Mouse (Mus musculus) thymus, adult 2 months (tissue): ENCODE data around the gene Pla2g5. TPM values are rescaled to one million over a fixed set of nuclear protein-coding genes. Genes with fewer than 3 reads are reported as not detected.
"Not testable (repeated sequence)": the region's sequence is repeated elsewhere in the genome, so short reads cannot be mapped to it uniquely, and the experiment has no call there.

Experiments used
- DNase-seq: peaks from one replicate; pipeline ENCODE4 v3.0.0; 2021
- H3K27ac ChIP-seq: fragments of 200-500 bp; 2 replicates; pipeline ENCODE4 v1.5.1; 2012; ENCODE audit warnings: low read length, control low read depth; ENCODE audit not compliant: control insufficient read depth, insufficient read depth
- H3K27me3 ChIP-seq: fragments of 200-500 bp; 2 replicates; pipeline ENCODE4 v1.6.1; 2012; ENCODE audit warnings: mild to moderate bottlenecking, low read length, moderate library complexity, mixed read lengths; ENCODE audit not compliant: control insufficient read depth, insufficient read depth
- H3K36me3 ChIP-seq: fragments of 200-500 bp; 2 replicates; pipeline ENCODE4 v1.6.1; 2012; ENCODE audit warnings: mild to moderate bottlenecking, low read length, moderate library complexity; ENCODE audit not compliant: control insufficient read depth, insufficient read depth
- H3K4me1 ChIP-seq: fragments of 200-500 bp; replicated peaks from 2 replicates; pipeline ENCODE4 v1.6.1; 2012; ENCODE audit warnings: low read length; ENCODE audit not compliant: control insufficient read depth, insufficient read depth
- H3K4me3 ChIP-seq: fragments of 200-500 bp; 2 replicates; pipeline ENCODE4 v1.5.1; 2012; ENCODE audit warnings: mild to moderate bottlenecking, low read length, control low read depth, moderate library complexity; ENCODE audit not compliant: control insufficient read depth, insufficient read depth
- CTCF ChIP-seq: fragments of 200-500 bp; IDR thresholded peaks from 2 replicates; pipeline ENCODE4 v1.5.1; 2012; ENCODE audit warnings: mild to moderate bottlenecking, control low read depth, low read length, moderate library complexity, borderline replicate concordance; ENCODE audit not compliant: control insufficient read depth, poor library complexity, insufficient read depth; ENCODE audit errors: extremely low read depth
- POLR2A ChIP-seq: fragments of 200-500 bp; IDR thresholded peaks from 2 replicates; pipeline ENCODE4 v1.6.1; 2012; ENCODE audit warnings: mild to moderate bottlenecking, low read length, control low read depth, moderate library complexity; ENCODE audit not compliant: control insufficient read depth, poor library complexity, insufficient read depth; ENCODE audit errors: extremely low read depth
- WGBS: fragments of 180-500 bp; shearing (Covaris S2); methylation state at CpG from one replicate; pipeline ENCODE4 v1.1.7; 2018; 5-methylcytosine and 5-hydroxymethylcytosine counted together
- polyA plus RNA-seq: library from polyadenylated mRNA; depleted of rRNA; stranded (reverse); fragments of >200 nt; gene quantifications from 2 replicates; pipeline ENCODE4 v1.2.3, GENCODE M21; 2012

Pla2g5 gene
- polyA plus RNA-seq, 1 experiment, result 11.5 TPM

GRCm38 (mm10) chr4:138840726-138841125 is 22.6 kb downstream of the Pla2g5 start:
- Histone ChIP-seq H3K27me3 (no peaks in the 10 kb centered on the region), H3K36me3 (no peaks in the 10 kb centered on the region), H3K4me1 (no peaks in the 10 kb centered on the region), H3K27ac (no peak overlapping the region), H3K4me3 (no peak overlapping the region)
- no peak for DNase-seq
- TF ChIP-seq POLR2A, result no peak
- TF ChIP-seq CTCF, result no peak
- WGBS, result 85% methylated on average over 8 of the region's 8 CpGs

GRCm38 (mm10) chr4:138839806-138840205 is 23.5 kb downstream of the Pla2g5 start:
- DNase-seq, result no peak
- Histone ChIP-seq H3K4me3 (no peak overlapping the region), H3K27me3 (no peaks in the 10 kb centered on the region), H3K36me3 (no peaks in the 10 kb centered on the region), H3K27ac (no peak overlapping the region), H3K4me1 (no peaks in the 10 kb centered on the region)
- TF ChIP-seq CTCF (no peak), POLR2A (no peak)
- 86% methylated on average over 6 of the region's 6 CpGs for WGBS

GRCm38 (mm10) chr4:138827147-138827546 is 36.1 kb downstream of the Pla2g5 start:
- Histone ChIP-seq H3K27ac (no peak overlapping the region), H3K4me1 (no peaks in the 10 kb centered on the region), H3K27me3 (0 out of 2 replicates have a peak, but pooled peaks cover 2% of the 10 kb centered on the region), H3K4me3 (no peak overlapping the region), H3K36me3 (no peaks in the 10 kb centered on the region)
- no peak for DNase-seq
- WGBS, result 34% methylated on average over 11 of the region's 11 CpGs
- TF ChIP-seq POLR2A (no peak), CTCF (no peak)

GRCm38 (mm10) chr4:138825751-138826567 is 37.3 kb downstream of the Pla2g5 start:
- no peak for TF ChIP-seq POLR2A
- no peak for TF ChIP-seq CTCF
- H3K4me3 ChIP-seq, result no peak overlapping the region
- no peak overlapping the region for H3K27ac ChIP-seq
- 0 out of 2 replicates have a peak, but pooled peaks cover 2% of the 10 kb centered on the region for H3K27me3 ChIP-seq
- no peaks in the 10 kb centered on the region for H3K4me1 ChIP-seq
- WGBS, result 39% methylated on average over 18 of the region's 18 CpGs
- no peaks in the 10 kb centered on the region for H3K36me3 ChIP-seq
- DNase-seq, result no peak

- Histone ChIP-seq H3K27ac (no peak overlapping the region), H3K4me3 (no peak overlapping the region), H3K27me3 (0 out of 2 replicates have a peak, but pooled peaks cover 2% of the 10 kb centered on the region), H3K36me3 (no peaks in the 10 kb centered on the region), H3K4me1 (no peaks in the 10 kb centered on the region)
- 90% methylated on average over 2 of the region's 2 CpGs for WGBS
- TF ChIP-seq CTCF (no peak), POLR2A (no peak)
- no peak for DNase-seq
Measured at GRCm38 (mm10) chr4:138824660-138825059, 38.6 kb downstream of the Pla2g5 start.

GRCm38 (mm10) chr4:138824161-138824560 is 39.1 kb downstream of the Pla2g5 start:
- not testable (repeated sequence) for H3K4me3 ChIP-seq, H3K4me1 ChIP-seq, H3K27ac ChIP-seq, H3K36me3 ChIP-seq, DNase-seq, H3K27me3 ChIP-seq
- WGBS, result 86% methylated on average over 2 of the region's 2 CpGs

- Histone ChIP-seq H3K27me3 (no peaks in the 10 kb centered on the region), H3K36me3 (no peaks in the 10 kb centered on the region), H3K4me1 (no peaks in the 10 kb centered on the region), H3K27ac (no peak overlapping the region), H3K4me3 (no peak overlapping the region)
- no peak for TF ChIP-seq CTCF
- no peak for TF ChIP-seq POLR2A
- no peak for DNase-seq
- 85% methylated on average over 2 of the region's 2 CpGs for WGBS
Measured at GRCm38 (mm10) chr4:138821036-138821435, 42.2 kb downstream of the Pla2g5 start.
